Mouse (Mus musculus) layer of hippocampus, adult 18-20 months (tissue): Measurements from ENCODE around the gene Ttc38. TPM values are rescaled to one million over a fixed set of nuclear protein-coding genes. Genes with fewer than 3 reads are reported as not detected.
A peak's percentile ranks its signal among the peaks of the same experiment; 100 is the strongest.

Experiments used
- DNase-seq, 2 experiments: peaks; one replicate each; pipeline ENCODE4 v3.0.0; 2022; ENCODE audit warnings: low spot score in 2 of 2
- long read RNA-seq: library from polyadenylated mRNA; stranded (forward); transcript quantifications from one replicate; pipeline ENCODE4 v2.0.0, GENCODE M21; 2021
- total RNA-seq, 2 experiments: library from RNA; stranded (reverse); gene quantifications; 2 replicates each; pipeline ENCODE4 v1.2.3; 2021

Ttc38 gene
- total RNA-seq: 1 to 10 TPM; 5.0 to 6.7 TPM
- long read RNA-seq, partial matches to known transcripts: 3 of 6 reads
- long read RNA-seq, other reads (novel, unspliced or antisense): 1 of 6 reads

- peak; percentile 71 to 92 for DNase-seq
Measured at GRCm38 (mm10) chr15:85831954-85832590, at the start of gene Ttc38. Gene Ttc38 (plus strand): TSS chr15:85832306.

GRCm38 (mm10) chr15:85783146-85783545 lies 49.0 kb upstream of the Ttc38 start:
- DNase-seq: no peak

- DNase-seq: no peak
Measured at GRCm38 (mm10) chr15:85784341-85784740, 47.8 kb upstream of the Ttc38 start.

GRCm38 (mm10) chr15:85786711-85787110 lies 45.4 kb upstream of the Ttc38 start:
- no peak for DNase-seq

- DNase-seq: no peak
Measured at GRCm38 (mm10) chr15:85787482-85787881, 44.6 kb upstream of the Ttc38 start.

GRCm38 (mm10) chr15:85788051-85788450 lies 44.1 kb upstream of the Ttc38 start:
- DNase-seq: no peak

- no peak for DNase-seq
Measured at GRCm38 (mm10) chr15:85788633-85789032, 43.5 kb upstream of the Ttc38 start.

GRCm38 (mm10) chr15:85791449-85791848 lies 40.7 kb upstream of the Ttc38 start:
- DNase-seq: no peak

GRCm38 (mm10) chr15:85792819-85793218 lies 39.3 kb upstream of the Ttc38 start:
- peak in 1 of 2 experiments; percentile 34 for DNase-seq

- no peak for DNase-seq
Measured at GRCm38 (mm10) chr15:85795516-85795915, 36.6 kb upstream of the Ttc38 start.

- no peak for DNase-seq
Measured at GRCm38 (mm10) chr15:85798676-85799075, 33.4 kb upstream of the Ttc38 start.

GRCm38 (mm10) chr15:85802931-85803330 lies 29.2 kb upstream of the Ttc38 start:
- DNase-seq: no peak

- no peak for DNase-seq
Measured at GRCm38 (mm10) chr15:85806886-85807285, 25.2 kb upstream of the Ttc38 start.

GRCm38 (mm10) chr15:85807404-85807803 lies 24.7 kb upstream of the Ttc38 start:
- no peak for DNase-seq

- DNase-seq: no peak
Measured at GRCm38 (mm10) chr15:85808031-85808430, 24.1 kb upstream of the Ttc38 start.

- DNase-seq: no peak
Measured at GRCm38 (mm10) chr15:85808434-85808833, 23.7 kb upstream of the Ttc38 start.

GRCm38 (mm10) chr15:85809091-85809490 lies 23.0 kb upstream of the Ttc38 start:
- DNase-seq: no peak

GRCm38 (mm10) chr15:85810462-85810805 lies 21.7 kb upstream of the Ttc38 start:
- no peak for DNase-seq

- DNase-seq: peak; percentile 87 to 95
Measured at GRCm38 (mm10) chr15:85810806-85811521, 21.1 kb upstream of the Ttc38 start.

- DNase-seq: peak; percentile 98 to 99
Measured at GRCm38 (mm10) chr15:85811535-85812277, 20.4 kb upstream of the Ttc38 start, which contains the start of gene Cdpf1. Gene Cdpf1 (minus strand): TSS chr15:85811697.

- DNase-seq: no peak
Measured at GRCm38 (mm10) chr15:85813428-85813827, 18.7 kb upstream of the Ttc38 start.
